Mouse (Mus musculus) forebrain, embryonic 12.5 days (tissue): Measurements from ENCODE around the gene Mfap3. TPM values are rescaled to one million over a fixed set of nuclear protein-coding genes. Genes with fewer than 3 reads are reported as not detected.
A peak's percentile ranks its signal among the peaks of the same experiment; 100 is the strongest.

Source experiments
- ATAC-seq: fragments of 200-750 bp; cut with Nextera tagmentation; 2 replicates; pipeline ENCODE4 v1.8.0; 2017; ENCODE audit warnings: moderate TSS enrichment; ENCODE audit not compliant: low FRiP score
- H3K27ac ChIP-seq: fragments of 300-500 bp; sonication (generic); 2 replicates; pipeline ENCODE4 v1.5.1; 2016; ENCODE audit warnings: mild to moderate bottlenecking
- H3K27me3 ChIP-seq: fragments of 300-500 bp; sonication (generic); 2 replicates; pipeline ENCODE4 v1.6.1; 2016; ENCODE audit warnings: mild to moderate bottlenecking
- H3K36me3 ChIP-seq: fragments of 300-500 bp; sonication (generic); replicated peaks from 2 replicates; pipeline ENCODE4 v1.6.1; 2016; ENCODE audit warnings: mild to moderate bottlenecking
- H3K4me1 ChIP-seq: fragments of 300-500 bp; sonication (generic); 2 replicates; pipeline ENCODE4 v1.6.1; 2016
- H3K4me2 ChIP-seq: fragments of 300-500 bp; sonication (generic); 2 replicates; pipeline ENCODE4 v1.6.1; 2016; ENCODE audit warnings: mild to moderate bottlenecking, moderate library complexity
- H3K4me3 ChIP-seq: fragments of 300-500 bp; sonication (generic); replicated peaks from 2 replicates; pipeline ENCODE4 v1.5.1; 2016; ENCODE audit warnings: mild to moderate bottlenecking
- H3K9ac ChIP-seq: fragments of 300-500 bp; sonication (generic); 2 replicates; pipeline ENCODE4 v1.6.1; 2016; ENCODE audit warnings: mild to moderate bottlenecking
- H3K9me3 ChIP-seq: fragments of 300-500 bp; sonication (generic); 2 replicates; pipeline ENCODE4 v1.6.1; 2016
- WGBS: fragments of 180-500 bp; shearing (Covaris S2); methylation state at CpG from one replicate; pipeline ENCODE4 v1.1.7; 2016; 5-methylcytosine and 5-hydroxymethylcytosine counted together
- polyA plus RNA-seq: library from polyadenylated mRNA; unstranded; fragments of >200 nt; fragmentation: Nextera tagmentation; extraction: Ambion mirVana; gene quantifications from 2 replicates; pipeline ENCODE4 v1.2.1, GENCODE M21; 2016

The Mfap3 gene
- polyA plus RNA-seq, 1 experiment from 2014 or later, result 58.1 TPM

GRCm38 (mm10) chr11:57506899-57507298 is 11.6 kb upstream of the Mfap3 start:
- H3K4me3 ChIP-seq, result no peak overlapping the region
- ATAC-seq, result peak; percentile 49; the same call in 1 of the 2 replicates
- no peaks in the 10 kb centered on the region for H3K27me3 ChIP-seq
- peaks cover 9% of the 10 kb centered on the region for H3K4me1 ChIP-seq
- WGBS, result 28% methylated on average over 6 of the region's 6 CpGs
- H3K4me2 ChIP-seq, result no peak overlapping the region
- H3K9ac ChIP-seq, result no peak overlapping the region; the same call in 1 of the 2 replicates
- H3K36me3 ChIP-seq, result peaks cover 72% of the 10 kb centered on the region
- no peaks in the 10 kb centered on the region for H3K9me3 ChIP-seq
- H3K27ac ChIP-seq, result peak overlapping the region; percentile 78

GRCm38 (mm10) chr11:57515218-57515617 is 3.2 kb upstream of the Mfap3 start:
- H3K4me3 ChIP-seq, result no peak overlapping the region
- 93% methylated on average over 5 of the region's 5 CpGs for WGBS
- peaks cover 29% of the 10 kb centered on the region for H3K36me3 ChIP-seq
- no peaks in the 10 kb centered on the region for H3K27me3 ChIP-seq
- H3K4me2 ChIP-seq, result no peak overlapping the region
- H3K4me1 ChIP-seq, result peaks cover 14% of the 10 kb centered on the region
- no peak overlapping the region for H3K9ac ChIP-seq
- ATAC-seq, result no peak
- H3K27ac ChIP-seq, result no peak overlapping the region
- H3K9me3 ChIP-seq, result no peaks in the 10 kb centered on the region

- Histone ChIP-seq H3K27ac (no peak overlapping the region), H3K27me3 (no peaks in the 10 kb centered on the region), H3K9ac (no peak overlapping the region), H3K4me1 (peaks cover 14% of the 10 kb centered on the region), H3K36me3 (peaks cover 11% of the 10 kb centered on the region), H3K9me3 (no peaks in the 10 kb centered on the region), H3K4me3 (no peak overlapping the region), H3K4me2 (no peak overlapping the region; the same call in 1 of the 2 replicates)
- WGBS, result 78% methylated on average over 5 of the region's 5 CpGs
- no peak for ATAC-seq
Observed at GRCm38 (mm10) chr11:57516946-57517441, 1.5 kb upstream of the Mfap3 start.

GRCm38 (mm10) chr11:57518751-57519148 is 286 bp downstream of the Mfap3 start:
- peak; percentile 70; the same call in 1 of the 2 replicates for ATAC-seq
- peak overlapping the region; percentile 73 for H3K4me2 ChIP-seq
- peaks cover 14% of the 10 kb centered on the region for H3K4me1 ChIP-seq
- no peaks in the 10 kb centered on the region for H3K27me3 ChIP-seq
- H3K9me3 ChIP-seq, result no peaks in the 10 kb centered on the region
- H3K27ac ChIP-seq, result peak overlapping the region; percentile 68
- 0 out of 2 replicates have a peak, but pooled peaks cover 4% of the 10 kb centered on the region for H3K36me3 ChIP-seq
- peak overlapping the region; percentile 85 for H3K4me3 ChIP-seq
- H3K9ac ChIP-seq, result peak overlapping the region; percentile 80
- under 1% methylated on average over 16 of the region's 16 CpGs for WGBS

GRCm38 (mm10) chr11:57519304-57519703 is 840 bp downstream of the Mfap3 start:
- H3K27ac ChIP-seq, result no peak overlapping the region
- no peak for ATAC-seq
- peak overlapping the region; percentile 80 for H3K9ac ChIP-seq
- peaks cover 14% of the 10 kb centered on the region for H3K4me1 ChIP-seq
- H3K4me2 ChIP-seq, result peak overlapping the region; percentile 73
- 68% methylated on average over 5 of the region's 5 CpGs for WGBS
- 0 out of 2 replicates have a peak, but pooled peaks cover 4% of the 10 kb centered on the region for H3K36me3 ChIP-seq
- H3K27me3 ChIP-seq, result no peaks in the 10 kb centered on the region
- no peaks in the 10 kb centered on the region for H3K9me3 ChIP-seq
- H3K4me3 ChIP-seq, result peak overlapping the region; percentile 85

- WGBS, result 96% methylated on average over 3 of the region's 3 CpGs
- ATAC-seq, result no peak
- no peaks in the 10 kb centered on the region for H3K27me3 ChIP-seq
- H3K9me3 ChIP-seq, result no peaks in the 10 kb centered on the region
- no peak overlapping the region for H3K9ac ChIP-seq
- H3K27ac ChIP-seq, result no peak overlapping the region
- H3K4me1 ChIP-seq, result peaks cover 14% of the 10 kb centered on the region
- H3K36me3 ChIP-seq, result 0 out of 2 replicates have a peak, but pooled peaks cover 4% of the 10 kb centered on the region
- H3K4me3 ChIP-seq, result no peak overlapping the region
- no peak overlapping the region for H3K4me2 ChIP-seq
Observed at GRCm38 (mm10) chr11:57521206-57521605, 2.7 kb downstream of the Mfap3 start.

GRCm38 (mm10) chr11:57522046-57522445 is 3.6 kb downstream of the Mfap3 start:
- WGBS, result 92% methylated on average over 7 of the region's 7 CpGs

GRCm38 (mm10) chr11:57523418-57523817 is 5.0 kb downstream of the Mfap3 start:
- Histone ChIP-seq H3K4me2 (no peak overlapping the region), H3K36me3 (peaks cover 10% of the 10 kb centered on the region; the same call in 1 of the 2 replicates), H3K27me3 (no peaks in the 10 kb centered on the region), H3K4me1 (peaks cover 4% of the 10 kb centered on the region), H3K9ac (no peak overlapping the region), H3K4me3 (no peak overlapping the region), H3K9me3 (no peaks in the 10 kb centered on the region), H3K27ac (no peak overlapping the region)
- 89% methylated on average over 3 of the region's 3 CpGs for WGBS
- ATAC-seq, result no peak

More at GRCm38 (mm10) chr11:57522046-57522445, 3.6 kb downstream of the Mfap3 start:
- H3K36me3 ChIP-seq, result 0 out of 2 replicates have a peak, but pooled peaks cover 4% of the 10 kb centered on the region
- peaks cover 12% of the 10 kb centered on the region for H3K4me1 ChIP-seq
- H3K9ac ChIP-seq, result no peak overlapping the region
- H3K27ac ChIP-seq, result no peak overlapping the region
- H3K27me3 ChIP-seq, result no peaks in the 10 kb centered on the region
- H3K4me3 ChIP-seq, result no peak overlapping the region
- H3K9me3 ChIP-seq, result no peaks in the 10 kb centered on the region
- H3K4me2 ChIP-seq, result no peak overlapping the region
- ATAC-seq, result no peak

- H3K4me3 ChIP-seq, result no peak overlapping the region
- peaks cover 20% of the 10 kb centered on the region for H3K36me3 ChIP-seq
Observed at GRCm38 (mm10) chr11:57524597-57524996, 6.1 kb downstream of the Mfap3 start.

GRCm38 (mm10) chr11:57525900-57526299 is 7.4 kb downstream of the Mfap3 start:
- no peaks in the 10 kb centered on the region for H3K27me3 ChIP-seq
- H3K36me3 ChIP-seq, result peaks cover 29% of the 10 kb centered on the region
- H3K4me1 ChIP-seq, result peaks cover 1% of the 10 kb centered on the region; the same call in 1 of the 2 replicates
- no peak overlapping the region for H3K27ac ChIP-seq
- H3K9me3 ChIP-seq, result no peaks in the 10 kb centered on the region
- 85% methylated on average over 3 of the region's 3 CpGs for WGBS
- ATAC-seq, result no peak
- no peak overlapping the region for H3K4me2 ChIP-seq
- no peak overlapping the region for H3K4me3 ChIP-seq
- H3K9ac ChIP-seq, result no peak overlapping the region

More at GRCm38 (mm10) chr11:57524597-57524996, 6.1 kb downstream of the Mfap3 start:
- H3K9me3 ChIP-seq, result no peaks in the 10 kb centered on the region
- no peak overlapping the region for H3K4me2 ChIP-seq
- H3K4me1 ChIP-seq, result no peaks in the 10 kb centered on the region; the same call in 1 of the 2 replicates
- no peak overlapping the region for H3K27ac ChIP-seq
- H3K27me3 ChIP-seq, result no peaks in the 10 kb centered on the region
- no peak for ATAC-seq
- H3K9ac ChIP-seq, result no peak overlapping the region

GRCm38 (mm10) chr11:57527506-57527905 is 9.0 kb downstream of the Mfap3 start:
- ATAC-seq, result no peak
- no peaks in the 10 kb centered on the region for H3K9me3 ChIP-seq
- H3K4me1 ChIP-seq, result peaks cover 16% of the 10 kb centered on the region
- no peaks in the 10 kb centered on the region for H3K27me3 ChIP-seq
- H3K4me2 ChIP-seq, result no peak overlapping the region
- H3K9ac ChIP-seq, result no peak overlapping the region
- WGBS, result 83% methylated on average over 4 of the region's 4 CpGs
- H3K36me3 ChIP-seq, result peaks cover 41% of the 10 kb centered on the region
- H3K27ac ChIP-seq, result no peak overlapping the region
- H3K4me3 ChIP-seq, result no peak overlapping the region

- Histone ChIP-seq H3K4me3 (no peak overlapping the region), H3K27ac (no peak overlapping the region), H3K9ac (no peak overlapping the region), H3K9me3 (no peaks in the 10 kb centered on the region), H3K36me3 (peaks cover 46% of the 10 kb centered on the region), H3K4me2 (no peak overlapping the region), H3K4me1 (peaks cover 16% of the 10 kb centered on the region), H3K27me3 (no peaks in the 10 kb centered on the region)
- WGBS, result 92% methylated on average over 3 of the region's 3 CpGs
- no peak for ATAC-seq
Observed at GRCm38 (mm10) chr11:57529111-57529510, 10.6 kb downstream of the Mfap3 start.

- no peaks in the 10 kb centered on the region for H3K27me3 ChIP-seq
- H3K9me3 ChIP-seq, result no peaks in the 10 kb centered on the region
- H3K9ac ChIP-seq, result no peak overlapping the region
- 43% methylated on average over 11 of the region's 11 CpGs for whole genome bisulfite sequencing
- no peak overlapping the region for H3K4me2 ChIP-seq
- peaks cover 16% of the 10 kb centered on the region for H3K4me1 ChIP-seq
- ATAC-seq, result peak; percentile 67
- H3K27ac ChIP-seq, result peak overlapping the region; percentile 84
- H3K36me3 ChIP-seq, result peaks cover 46% of the 10 kb centered on the region
- H3K4me3 ChIP-seq, result no peak overlapping the region
Observed at GRCm38 (mm10) chr11:57531300-57531950, 13.0 kb downstream of the Mfap3 start.
